Mouse (Mus musculus) spleen, adult 2 months (tissue): Measurements from ENCODE around the gene Pepd.

ENCODE experiments used
- CTCF ChIP-seq: fragments of 200-500 bp; IDR thresholded peaks from 2 replicates; pipeline ENCODE4 v1.5.1; 2011; ENCODE audit warnings: mild to moderate bottlenecking, inconsistent platforms; ENCODE audit not compliant: insufficient read depth, insufficient read length, insufficient replicate concordance; ENCODE audit errors: extremely low read depth
- POLR2A ChIP-seq: fragments of 200-500 bp; IDR thresholded peaks from 2 replicates; pipeline ENCODE4 v1.6.1; 2011; ENCODE audit warnings: low read depth, low read length, inconsistent platforms

GRCm38 (mm10) chr7:34938636-34939261 is 26.6 kb downstream of the Pepd start:
- no peak for TF ChIP-seq CTCF
- no peak for TF ChIP-seq POLR2A
